In genomic region chr7:96701097-96701845, GRCm38 (mm10) we compare ENCODE assay signal across 19 mouse cellular contexts.
DNase-seq lines count a peak whose midpoint lies in the region; ATAC-seq lines count a peak whose summit lies in the region.
"Had no signal": no experiment of that assay in that cellular context is flagged by ENCODE, and none has a peak within 500 bp of the region (broad histone marks: within the 10 kb centered on the region; RNA-seq: fewer than 3 reads in every experiment).

No protein-coding gene starts in this region.

- no peak for ATAC-seq in limb, embryonic 12.5 days (ENCODE audit: insufficient number of reproducible peaks, insufficient read depth, low FRiP score, low TSS enrichment, low read depth)
- no peak for ATAC-seq in frontal cortex, adult (ENCODE audit: low TSS enrichment)
- ATAC-seq: forebrain, embryonic 16.5 days; midbrain, embryonic 16.5 days had no signal

- no peak for DNase-seq in limb, embryonic 10.5 days (ENCODE audit: low spot score)
- peak; percentile 65 to 76 for DNase-seq in spleen, postnatal 4 days (ENCODE audit: low spot score in 2 of 2)
- no peak for DNase-seq in spleen, adult 12 weeks (ENCODE audit: low spot score)
- DNase-seq in c-Kit-positive CD71-negative TER-119-negative erythroid progenitor cells, embryonic 14.5 days (ENCODE audit: low read depth) = peak; percentile 24
- no peak for DNase-seq in natural killer cell, adult 2 months (ENCODE audit: low spot score in 2 of 2)
- DNase-seq: adrenal gland, adult 8-10 months; embryo, embryonic 11 days; heart, adult 18-20 months; heart, postnatal 4 days; kidney, adult 18-20 months; kidney, postnatal 10 days; left cerebral cortex, postnatal 4 days had no signal

- no peaks in the 10 kb centered on the region; the same call in 1 of the 2 replicates for H3K4me1 ChIP-seq in limb, embryonic 12.5 days (replicated peaks)
- H3K4me1 ChIP-seq in limb, embryonic 10.5 days = peaks cover 6% of the 10 kb centered on the region; the same call in 1 of the 2 replicates
- H3K4me1 ChIP-seq: embryonic facial prominence, embryonic 15.5 days had no signal

- peak overlapping the region; percentile 35; the same call in 1 of the 2 replicates for H3K27ac ChIP-seq in limb, embryonic 12.5 days
- H3K27ac ChIP-seq in limb, embryonic 10.5 days = no peak overlapping the region
- H3K27ac ChIP-seq: embryonic facial prominence, embryonic 15.5 days; liver, embryonic 15.5 days had no signal

- no peaks in the 10 kb centered on the region for H3K27me3 ChIP-seq in limb, embryonic 12.5 days
- H3K27me3 ChIP-seq in limb, embryonic 10.5 days (ENCODE audit: low read depth, poor library complexity, severe bottlenecking) = no peaks in the 10 kb centered on the region
- H3K27me3 ChIP-seq: embryonic facial prominence, embryonic 15.5 days; liver, embryonic 15.5 days had no signal

- no peak overlapping the region for H3K4me3 ChIP-seq in limb, embryonic 12.5 days (replicated peaks)
- no peak overlapping the region for H3K4me3 ChIP-seq in limb, embryonic 10.5 days
- H3K4me3 ChIP-seq: embryonic facial prominence, embryonic 15.5 days; liver, embryonic 15.5 days; megakaryocyte, embryonic 14.5 days had no signal

- WGBS in limb, embryonic 12.5 days = 91% methylated on average over 8 of the region's 8 CpGs
- WGBS in limb, embryonic 10.5 days = 88% methylated on average over 8 of the region's 8 CpGs

- H3K9me3 ChIP-seq in limb, embryonic 12.5 days = no peaks in the 10 kb centered on the region
- H3K9me3 ChIP-seq in limb, embryonic 10.5 days (replicated peaks) = no peaks in the 10 kb centered on the region
- H3K9me3 ChIP-seq: embryonic facial prominence, embryonic 15.5 days; liver, embryonic 15.5 days; megakaryocyte, embryonic 14.5 days had no signal

- no peak overlapping the region for H3K4me2 ChIP-seq in limb, embryonic 12.5 days
- H3K4me2 ChIP-seq: embryonic facial prominence, embryonic 15.5 days; liver, embryonic 15.5 days had no signal

- peaks cover 69% of the 10 kb centered on the region for H3K36me3 ChIP-seq in limb, embryonic 12.5 days
- peaks cover 87% of the 10 kb centered on the region for H3K36me3 ChIP-seq in limb, embryonic 10.5 days
- H3K36me3 ChIP-seq: liver, embryonic 15.5 days had no signal

- H3K9ac ChIP-seq in limb, embryonic 12.5 days (replicated peaks) = no peak overlapping the region
- H3K9ac ChIP-seq: embryonic facial prominence, embryonic 15.5 days; liver, embryonic 15.5 days had no signal

Comparison
In these comparisons a context has a peak if more than half of its experiments do, and no peak if none do; other contexts are left out.
1. DNase-seq: peak in spleen, postnatal 4 days (2 of 2) and c-Kit-positive CD71-negative TER-119-negative erythroid progenitor cells, embryonic 14.5 days (single experiment); none in limb, embryonic 10.5 days (single experiment), spleen, adult 12 weeks (single experiment) and natural killer cell, adult 2 months (0 of 2).